Mouse (Mus musculus) limb, embryonic 12.5 days (tissue): ENCODE measurements at regions not wholly inside any gene's neighbourhood (a gene's known extent, or its start where the extent isn't known, plus 50 kb on each side); places are given as distances from the start of the nearest gene placed in this dataset.

Source experiments
- ATAC-seq: fragments of 200-750 bp; cut with Nextera tagmentation; 2 replicates; pipeline ENCODE4 v1.8.0; 2017; ENCODE audit warnings: low read depth, moderate TSS enrichment; ENCODE audit not compliant: insufficient number of reproducible peaks, insufficient read depth, low FRiP score, low TSS enrichment
- H3K27ac ChIP-seq: fragments of 300-500 bp; sonication (generic); 2 replicates; pipeline ENCODE4 v1.5.1; 2016; ENCODE audit warnings: mild to moderate bottlenecking, moderate library complexity
- H3K27me3 ChIP-seq: fragments of 300-500 bp; sonication (generic); 2 replicates; pipeline ENCODE4 v1.6.1; 2016; ENCODE audit warnings: mild to moderate bottlenecking, moderate library complexity
- H3K36me3 ChIP-seq: fragments of 300-500 bp; sonication (generic); 2 replicates; pipeline ENCODE4 v1.6.1; 2016; ENCODE audit warnings: mild to moderate bottlenecking, moderate library complexity
- H3K4me1 ChIP-seq: fragments of 300-500 bp; sonication (generic); replicated peaks from 2 replicates; pipeline ENCODE4 v1.6.1; 2016
- H3K4me2 ChIP-seq: fragments of 300-500 bp; sonication (generic); 2 replicates; pipeline ENCODE4 v1.6.1; 2016; ENCODE audit warnings: mild to moderate bottlenecking, moderate library complexity
- H3K4me3 ChIP-seq: fragments of 300-500 bp; sonication (generic); replicated peaks from 2 replicates; pipeline ENCODE4 v1.5.1; 2016; ENCODE audit warnings: mild to moderate bottlenecking
- H3K9ac ChIP-seq: fragments of 300-500 bp; sonication (generic); replicated peaks from 2 replicates; pipeline ENCODE4 v1.6.1; 2016; ENCODE audit warnings: mild to moderate bottlenecking, moderate library complexity
- H3K9me3 ChIP-seq: fragments of 300-500 bp; sonication (generic); 2 replicates; pipeline ENCODE4 v1.6.1; 2016; ENCODE audit warnings: mild to moderate bottlenecking, moderate library complexity
- WGBS: fragments of 180-500 bp; shearing (Covaris S2); methylation state at CpG from one replicate; pipeline ENCODE4 v1.1.7; 2016; 5-methylcytosine and 5-hydroxymethylcytosine counted together

- no peak overlapping the region for H3K4me2 ChIP-seq
These were observed 90.7 kb downstream of the Atp1a1 start for GRCm38 (mm10) chr3:101513611-101514311.

More at GRCm38 (mm10) chr3:101513611-101514311, 90.7 kb downstream of the Atp1a1 start:
- H3K9me3 ChIP-seq, result no peaks in the 10 kb centered on the region
- peaks cover 14% of the 10 kb centered on the region for H3K4me1 ChIP-seq
- H3K27me3 ChIP-seq, result no peaks in the 10 kb centered on the region
- H3K9ac ChIP-seq, result no peak overlapping the region
- no peaks in the 10 kb centered on the region for H3K36me3 ChIP-seq
- WGBS, result 48% methylated on average over 13 of the region's 13 CpGs
- no peak for ATAC-seq
- H3K4me3 ChIP-seq, result no peak overlapping the region
- no peak overlapping the region for H3K27ac ChIP-seq
